In the genomic region with DNA sequence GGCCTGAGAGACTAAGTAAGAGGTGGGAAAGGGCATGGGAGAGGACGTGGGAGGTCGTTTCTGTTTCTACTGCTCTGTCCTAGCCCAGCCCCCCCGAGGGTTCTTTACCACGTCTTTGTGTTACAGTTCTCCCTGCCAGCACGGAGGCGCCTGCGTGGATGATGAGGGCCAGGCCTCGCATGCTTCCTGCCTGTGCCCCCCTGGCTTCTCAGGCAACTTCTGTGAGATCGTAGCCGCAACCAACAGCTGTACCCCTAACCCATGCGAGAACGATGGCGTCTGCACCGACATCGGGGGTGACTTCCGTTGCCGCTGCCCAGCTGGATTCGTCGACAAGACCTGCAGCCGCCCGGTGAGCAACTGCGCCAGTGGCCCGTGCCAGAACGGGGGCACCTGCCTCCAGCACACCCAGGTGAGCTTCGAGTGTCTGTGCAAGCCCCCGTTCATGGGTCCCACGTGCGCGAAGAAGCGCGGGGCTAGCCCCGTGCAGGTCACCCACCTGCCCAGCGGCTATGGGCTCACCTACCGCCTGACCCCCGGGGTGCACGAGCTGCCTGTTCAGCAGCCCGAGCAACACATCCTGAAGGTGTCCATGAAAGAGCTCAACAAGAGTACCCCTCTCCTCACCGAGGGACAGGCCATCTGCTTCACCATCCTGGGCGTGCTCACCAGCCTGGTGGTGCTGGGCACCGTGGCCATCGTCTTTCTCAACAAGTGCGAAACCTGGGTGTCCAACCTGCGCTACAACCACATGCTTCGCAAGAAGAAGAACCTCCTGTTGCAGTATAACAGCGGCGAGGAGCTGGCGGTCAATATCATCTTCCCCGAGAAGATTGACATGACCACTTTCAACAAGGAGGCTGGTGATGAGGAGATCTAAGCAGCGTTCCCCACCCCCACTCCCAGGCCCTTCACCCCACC, we compare ENCODE assay signal across 9 mouse cellular contexts. TPM values are rescaled to one million over a fixed set of nuclear protein-coding genes. Genes with fewer than 3 reads are reported as not detected.
DNase-seq lines count a peak whose midpoint lies in the region; ATAC-seq and TF ChIP-seq lines count a peak whose summit lies in the region.
"Had no signal": no experiment of that assay in that cellular context is flagged by ENCODE, and none has a peak within 500 bp of the region (broad histone marks: within the 10 kb centered on the region; RNA-seq: fewer than 3 reads in every experiment).

No protein-coding gene starts in this region.

- H3K27ac ChIP-seq in kidney, postnatal 0 days = no peak overlapping the region
- H3K27ac ChIP-seq in forebrain, embryonic 15.5 days (replicated peaks) = no peak overlapping the region

- TF ChIP-seq CTCF in kidney, postnatal 0 days (IDR thresholded peaks at IDR 0.05; ENCODE audit: low read depth) = no peak

- H3K27me3 ChIP-seq in kidney, postnatal 0 days (ENCODE audit: insufficient read depth, low read length) = 0 out of 2 replicates have a peak, but pooled peaks cover 13% of the 10 kb centered on the region
- peaks cover 32% of the 10 kb centered on the region for H3K27me3 ChIP-seq in forebrain, embryonic 15.5 days

- no peak overlapping the region for H3K4me3 ChIP-seq in kidney, postnatal 0 days (replicated peaks; ENCODE audit: low read depth, low read length)
- H3K4me3 ChIP-seq in forebrain, embryonic 15.5 days = peak overlapping the region; percentile 22

- 42% methylated on average over 49 of the region's 49 CpGs for whole genome bisulfite sequencing in kidney, postnatal 0 days
- 38% methylated on average over 49 of the region's 49 CpGs for WGBS in forebrain, embryonic 15.5 days

- no peaks in the 10 kb centered on the region for H3K36me3 ChIP-seq in kidney, postnatal 0 days (ENCODE audit: insufficient read depth, low read length)
- H3K36me3 ChIP-seq in forebrain, embryonic 15.5 days = no peaks in the 10 kb centered on the region

- ATAC-seq in kidney, postnatal 0 days (replicated peaks; ENCODE audit: low FRiP score, low read depth) = no peak
- 0 out of 2 replicates have a peak, but pooled peaks have one; percentile 44 for ATAC-seq in forebrain, embryonic 15.5 days (replicated peaks)
- ATAC-seq in activated CD4-positive, CD25-positive, alpha-beta regulatory T cell, adult 4 months = no peak

- no peaks in the 10 kb centered on the region for H3K4me1 ChIP-seq in kidney, postnatal 0 days (replicated peaks; ENCODE audit: insufficient read depth, low read length)
- H3K4me1 ChIP-seq in forebrain, embryonic 15.5 days = peaks cover 33% of the 10 kb centered on the region

- no peak overlapping the region for H3K9ac ChIP-seq in kidney, postnatal 0 days (ENCODE audit: low read depth, low read length)
- H3K9ac ChIP-seq in forebrain, embryonic 15.5 days (replicated peaks) = no peak overlapping the region

- no peak for DNase-seq in kidney, postnatal 0 days (ENCODE audit: low spot score)
- no peak for DNase-seq in kidney, adult 8-10 months
- peak; percentile 37 for DNase-seq in lung, postnatal 10 days
- DNase-seq in thymus, postnatal 0 days (ENCODE audit: low spot score) = peak; percentile 57
- no peak for DNase-seq in right cerebral cortex, adult 18-20 months
- DNase-seq in gastrocnemius, adult 18-20 months (ENCODE audit: low spot score) = no peak

- H3K4me2 ChIP-seq in kidney, postnatal 0 days (ENCODE audit: low read length) = peak overlapping the region; percentile 36
- peak overlapping the region; percentile 29 for H3K4me2 ChIP-seq in forebrain, embryonic 15.5 days (replicated peaks)

- no peaks in the 10 kb centered on the region for H3K9me3 ChIP-seq in kidney, postnatal 0 days (replicated peaks; ENCODE audit: low read length)
- no peaks in the 10 kb centered on the region for H3K9me3 ChIP-seq in forebrain, embryonic 15.5 days

RNA-seq across cellular contexts. Expression of gene Dlk1, which starts 7.1 kb away (rescaled TPM):
- 25.2 and 31.1 TPM in 2 replicates for polyA plus RNA-seq in kidney, postnatal 0 days (2015; fragmentation: Nextera tagmentation; extraction: Ambion mirVana)
- polyA plus RNA-seq in forebrain, embryonic 15.5 days (2015; fragmentation: Nextera tagmentation; extraction: Ambion mirVana) = 29.7 and 48.5 TPM in 2 replicates
- 32.6 and 43.5 TPM in 2 replicates for polyA plus RNA-seq in thymus, postnatal 0 days (2015; fragmentation: Nextera tagmentation; extraction: Ambion mirVana)
- polyA plus RNA-seq in activated CD4-positive, CD25-positive, alpha-beta regulatory T cell, adult 4 months (2017; shearing (Covaris generic)) = not detected
- 1 to 10 TPM in 1 of 2 experiments, under 1 TPM in 1; 0.69 to 1.1 TPM for total RNA-seq in gastrocnemius, adult 18-20 months (2021)
- total RNA-seq: liver, adult 2 months had no signal

Comparison
In these comparisons a context has a peak if more than half of its experiments do, and no peak if none do; other contexts are left out.
1. DNase-seq: peak in lung, postnatal 10 days (single experiment) and thymus, postnatal 0 days (single experiment); none in kidney, postnatal 0 days (single experiment), kidney, adult 8-10 months (0 of 2), right cerebral cortex, adult 18-20 months (single experiment) and gastrocnemius, adult 18-20 months (single experiment).
2. RNA of gene Dlk1, which starts 7.1 kb away (polyA plus RNA-seq): 29.7 to 48.5 TPM in forebrain, embryonic 15.5 days, 32.6 to 43.5 TPM in thymus, postnatal 0 days and 25.2 to 31.1 TPM in kidney, postnatal 0 days; not detected in activated CD4-positive, CD25-positive, alpha-beta regulatory T cell, adult 4 months; every median in the first group is over 10 times any median in the second.